Mouse (Mus musculus) kidney, postnatal 4 days (tissue): ENCODE results near the gene Lbx1.

Source experiments
- DNase-seq, 2 experiments: peaks; one replicate each; pipeline ENCODE4 v3.0.0; 2021; ENCODE audit warnings: mixed read lengths in 2 of 2

The Lbx1 gene

GRCm38 (mm10) chr19:45209776-45210422 is 25.7 kb downstream of the Lbx1 start:
- no peak for DNase-seq

- no peak for DNase-seq
Measured at GRCm38 (mm10) chr19:45209191-45209590, 26.4 kb downstream of the Lbx1 start.

DNA sequence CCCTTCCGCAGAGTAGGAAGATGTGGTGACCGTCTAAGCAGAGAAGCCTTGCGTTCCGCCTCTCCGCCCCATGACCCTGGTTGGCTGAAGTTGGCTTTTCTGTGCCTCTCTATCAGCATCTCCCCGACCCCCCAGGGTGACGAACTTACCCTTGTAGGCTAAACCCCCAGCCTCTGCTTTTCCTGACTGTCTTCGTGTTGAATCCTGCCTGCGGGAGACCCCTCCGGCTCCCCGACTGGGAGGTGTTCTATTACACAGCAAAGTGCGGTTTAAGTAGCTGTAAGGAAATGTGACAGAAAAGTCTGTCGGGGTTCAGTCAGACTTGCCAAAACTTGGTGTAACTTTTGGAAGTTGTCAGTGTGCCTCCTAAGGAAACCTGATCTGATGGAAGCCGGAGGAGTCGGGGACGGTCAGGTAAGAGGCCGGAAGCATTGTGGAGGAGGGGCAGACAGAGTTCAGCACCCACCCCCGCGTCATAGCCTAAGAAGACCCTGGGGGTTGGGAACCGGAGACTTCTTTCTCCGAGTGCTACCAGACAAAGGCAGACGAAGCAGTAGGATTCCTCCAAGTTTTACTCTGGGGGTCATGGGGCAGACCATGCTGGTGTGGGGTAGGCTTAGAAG is 27.1 kb downstream of the Lbx1 start:
- DNase-seq, result no peak

DNA sequence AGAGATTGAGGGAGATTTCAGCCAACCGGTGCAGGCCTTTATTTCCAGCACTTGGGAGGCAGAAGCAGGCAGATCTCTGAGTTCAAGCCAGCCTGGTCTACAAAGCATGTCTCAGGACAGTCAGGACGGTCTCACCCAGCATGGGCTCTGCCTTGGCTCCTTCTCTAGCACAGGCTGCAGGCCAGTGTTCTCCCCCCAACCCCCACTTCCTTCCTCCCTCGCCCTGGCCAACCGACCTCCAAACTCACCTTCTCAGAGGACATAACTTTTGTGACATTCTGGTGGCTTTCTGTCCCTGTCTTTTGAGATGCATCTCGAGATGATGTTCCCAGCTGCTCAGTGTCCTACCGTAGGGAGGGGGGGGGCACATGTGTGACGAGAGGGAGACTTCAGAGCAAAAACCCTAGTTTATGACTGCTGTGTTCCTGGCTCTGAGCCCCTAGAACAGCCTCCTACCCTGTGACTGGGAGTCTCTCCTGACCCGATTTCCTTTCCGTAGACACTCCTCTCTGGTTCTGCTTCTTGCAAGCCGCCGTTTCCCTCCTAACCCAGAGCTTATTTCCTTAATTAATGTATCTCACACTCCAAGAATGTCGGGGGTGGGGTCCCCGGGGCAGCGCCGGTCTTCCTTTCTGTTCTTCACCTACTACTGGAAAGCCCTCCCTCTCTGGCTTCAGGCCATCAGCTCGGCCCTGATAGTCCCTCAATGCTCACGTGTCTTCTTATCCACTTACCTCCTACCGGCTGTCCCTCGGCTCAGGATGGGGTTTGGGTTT is 27.8 kb downstream of the Lbx1 start:
- DNase-seq, result peak; percentile 71 to 80

GRCm38 (mm10) chr19:45207153-45207552 is 28.5 kb downstream of the Lbx1 start:
- no peak for DNase-seq

DNA sequence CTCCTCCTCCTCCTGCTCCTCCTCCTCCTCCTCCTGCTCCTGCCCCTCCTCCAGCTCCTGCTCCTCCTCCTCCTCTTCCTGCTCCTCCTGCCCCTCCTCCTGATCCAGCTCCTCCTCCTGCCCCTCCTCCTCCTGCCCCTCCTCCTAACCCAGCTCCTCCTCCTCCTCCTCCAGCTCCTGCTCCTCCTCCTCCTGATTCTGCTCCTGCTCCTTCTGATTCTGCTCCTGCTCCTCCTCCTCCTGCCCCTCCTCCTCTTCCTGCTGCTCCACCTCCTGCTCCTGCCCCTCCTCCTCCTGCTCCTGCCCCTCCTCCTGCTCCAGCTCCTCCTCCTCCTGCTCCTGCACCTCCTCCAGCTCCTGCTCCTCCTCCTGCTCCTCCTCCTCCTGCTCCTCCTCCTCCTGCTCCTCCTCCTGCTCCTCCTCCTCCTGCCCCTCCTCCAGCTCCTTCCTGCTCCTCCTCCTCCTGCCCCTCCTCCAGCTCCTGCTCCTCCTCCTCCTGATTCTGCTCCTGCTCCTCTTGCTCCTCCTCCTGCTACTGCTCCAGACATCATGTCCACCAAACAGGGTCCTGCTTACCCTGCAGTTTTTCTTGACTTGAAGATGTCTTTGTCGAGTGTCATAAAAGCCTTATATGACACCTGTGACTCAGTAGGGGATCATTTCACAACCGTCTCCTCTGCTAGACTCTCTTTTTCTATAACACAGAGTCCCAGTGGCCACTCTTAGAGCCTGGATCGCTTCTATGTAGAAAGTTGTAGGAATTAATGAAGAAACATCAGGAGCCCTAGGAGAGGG is 30.1 kb downstream of the Lbx1 start:
- DNase-seq, result no peak

DNA sequence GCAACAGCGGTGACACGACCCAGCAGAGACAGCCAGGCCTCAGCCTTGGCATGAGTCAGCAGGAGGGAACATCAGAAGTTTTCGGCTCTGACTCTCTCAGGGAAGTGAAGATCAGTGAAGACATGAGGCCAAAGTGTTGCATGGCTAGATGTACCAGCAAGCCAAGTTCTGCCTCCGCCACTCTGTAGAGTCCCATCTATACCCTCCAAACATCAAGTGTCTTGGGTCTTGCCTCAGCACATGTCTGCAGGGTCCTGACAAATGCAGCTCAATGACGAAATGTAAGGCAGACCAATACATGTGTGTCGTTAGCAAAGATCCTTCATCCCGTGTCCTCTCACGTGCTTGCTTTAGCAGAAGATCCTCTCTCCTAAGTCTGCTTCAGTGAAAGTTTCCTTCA is 38.6 kb downstream of the Lbx1 start:
- DNase-seq, result no peak

- no peak for DNase-seq
Measured at GRCm38 (mm10) chr19:45194651-45195050, 41.0 kb downstream of the Lbx1 start.
